Mouse (Mus musculus) cerebellum, postnatal 36 days (tissue): ENCODE results near the gene Ppp1r36.
"Not testable (repeated sequence)": the region's sequence is repeated elsewhere in the genome, so short reads cannot be mapped to it uniquely, and the experiment has no call there.

ENCODE experiments used
- DNase-seq, 2 experiments: peaks; one replicate each; pipeline ENCODE4 v3.0.0; 2021 to 2022; ENCODE audit warnings: mixed read lengths in 2 of 2

Gene Ppp1r36

GRCm38 (mm10) chr12:76452203-76452602 lies 34.9 kb downstream of the Ppp1r36 start:
- DNase-seq, result no peak

GRCm38 (mm10) chr12:76458445-76458844 lies 41.1 kb downstream of the Ppp1r36 start:
- not testable (repeated sequence) for DNase-seq

GRCm38 (mm10) chr12:76459032-76459431 lies 41.7 kb downstream of the Ppp1r36 start:
- no peak for DNase-seq

- no peak for DNase-seq
Measured at GRCm38 (mm10) chr12:76463391-76463790, 46.1 kb downstream of the Ppp1r36 start.

- DNase-seq, result no peak
Measured at GRCm38 (mm10) chr12:76464651-76465252, 47.4 kb downstream of the Ppp1r36 start.

- no peak for DNase-seq
Measured at GRCm38 (mm10) chr12:76466651-76467050, 49.3 kb downstream of the Ppp1r36 start.

GRCm38 (mm10) chr12:76467256-76467655 lies 49.9 kb downstream of the Ppp1r36 start:
- no peak for DNase-seq

- DNase-seq, result peak; percentile 70 to 74
Measured at GRCm38 (mm10) chr12:76472046-76472445, 54.7 kb downstream of the Ppp1r36 start.

GRCm38 (mm10) chr12:76473562-76474245 lies 56.4 kb downstream of the Ppp1r36 start:
- DNase-seq, result no peak

- DNase-seq, result no peak
Measured at GRCm38 (mm10) chr12:76474246-76474583, 56.9 kb downstream of the Ppp1r36 start.

- DNase-seq, result no peak
Measured at GRCm38 (mm10) chr12:76474802-76475201, 57.5 kb downstream of the Ppp1r36 start.

- no peak for DNase-seq
Measured at GRCm38 (mm10) chr12:76476146-76476545, 58.8 kb downstream of the Ppp1r36 start.

- DNase-seq, result no peak
Measured at GRCm38 (mm10) chr12:76478309-76479023, 61.1 kb downstream of the Ppp1r36 start.

- DNase-seq, result no peak
Measured at GRCm38 (mm10) chr12:76479174-76479573, 61.8 kb downstream of the Ppp1r36 start.

GRCm38 (mm10) chr12:76479836-76480495 lies 62.6 kb downstream of the Ppp1r36 start:
- DNase-seq, result no peak

GRCm38 (mm10) chr12:76482446-76482845 lies 65.1 kb downstream of the Ppp1r36 start:
- no peak for DNase-seq

- DNase-seq, result no peak
Measured at GRCm38 (mm10) chr12:76482948-76483347, 65.6 kb downstream of the Ppp1r36 start.

- DNase-seq, result no peak
Measured at GRCm38 (mm10) chr12:76484881-76485280, 67.5 kb downstream of the Ppp1r36 start.

GRCm38 (mm10) chr12:76485381-76485780 lies 68.0 kb downstream of the Ppp1r36 start:
- no peak for DNase-seq

- no peak for DNase-seq
Measured at GRCm38 (mm10) chr12:76486943-76487342, 69.6 kb downstream of the Ppp1r36 start.
